ENCODE assay signal across 12 mouse cellular contexts in the genomic region with DNA sequence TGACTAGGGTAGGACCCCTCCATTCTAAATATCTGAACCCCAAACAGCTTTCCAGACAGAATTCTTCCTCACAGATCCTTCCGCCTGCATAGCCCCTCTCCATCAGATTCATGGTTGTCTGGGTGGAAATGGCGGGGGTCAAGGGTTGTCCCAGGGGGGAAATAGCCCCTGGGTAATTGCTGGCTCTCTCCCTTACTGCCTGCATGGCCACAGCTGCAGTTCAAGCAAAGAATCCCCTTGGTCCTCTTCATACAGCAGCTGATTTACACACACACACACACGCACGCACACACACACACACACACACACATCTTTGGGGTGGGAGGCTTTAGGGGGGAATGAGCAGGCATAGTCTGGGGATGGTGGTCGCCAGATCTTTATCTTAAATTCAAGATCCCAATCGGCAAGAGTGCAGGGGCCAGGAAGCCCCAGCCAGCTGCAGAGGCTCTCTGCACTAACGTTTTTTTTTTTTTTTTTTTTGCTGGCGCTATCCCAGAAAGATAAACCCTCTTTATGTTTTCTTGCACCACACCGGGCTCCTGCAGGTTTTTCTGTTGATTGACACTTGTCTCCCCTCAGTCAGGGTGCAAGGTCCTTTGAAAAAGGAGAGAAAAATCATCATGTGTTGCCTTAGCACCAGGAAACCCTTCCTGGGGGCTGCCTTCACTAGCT. TPM values are rescaled to one million over a fixed set of nuclear protein-coding genes. Genes with fewer than 3 reads are reported as not detected.
DNase-seq lines count a peak whose midpoint lies in the region; ATAC-seq lines count a peak whose summit lies in the region.
"Had no signal": no experiment of that assay in that cellular context is flagged by ENCODE, and none has a peak within 500 bp of the region (broad histone marks: within the 10 kb centered on the region; RNA-seq: fewer than 3 reads in every experiment).

No protein-coding gene starts in this region.

- H3K4me1 ChIP-seq in intestine, embryonic 15.5 days (replicated peaks) = peaks cover 43% of the 10 kb centered on the region
- H3K4me1 ChIP-seq in intestine, embryonic 16.5 days (ENCODE audit: control insufficient read depth, insufficient read depth, low read length) = peaks cover 27% of the 10 kb centered on the region
- H3K4me1 ChIP-seq in embryonic facial prominence, embryonic 13.5 days = peaks cover 62% of the 10 kb centered on the region
- H3K4me1 ChIP-seq in hindbrain, embryonic 14.5 days (replicated peaks; ENCODE audit: control insufficient read depth, insufficient read depth, low read length) = peaks cover 49% of the 10 kb centered on the region
- peaks cover 64% of the 10 kb centered on the region for H3K4me1 ChIP-seq in neural tube, embryonic 12.5 days

- 22% methylated on average over 9 of the region's 9 CpGs for WGBS in intestine, embryonic 15.5 days
- WGBS in intestine, embryonic 16.5 days = 23% methylated on average over 9 of the region's 9 CpGs
- 18% methylated on average over 9 of the region's 9 CpGs for WGBS in embryonic facial prominence, embryonic 13.5 days
- 18% methylated on average over 9 of the region's 9 CpGs for WGBS in hindbrain, embryonic 14.5 days
- 9% methylated on average over 9 of the region's 9 CpGs for WGBS in neural tube, embryonic 12.5 days

- H3K9me3 ChIP-seq in intestine, embryonic 15.5 days = no peaks in the 10 kb centered on the region
- no peaks in the 10 kb centered on the region for H3K9me3 ChIP-seq in intestine, embryonic 16.5 days (ENCODE audit: control insufficient read depth, low read length)
- H3K9me3 ChIP-seq in embryonic facial prominence, embryonic 13.5 days = no peaks in the 10 kb centered on the region
- H3K9me3 ChIP-seq in hindbrain, embryonic 14.5 days (ENCODE audit: control insufficient read depth, low read length) = no peaks in the 10 kb centered on the region
- H3K9me3 ChIP-seq in neural tube, embryonic 12.5 days = no peaks in the 10 kb centered on the region
- H3K9me3 ChIP-seq: heart, embryonic 15.5 days had no signal

- DNase-seq in hindbrain, embryonic 14.5 days (ENCODE audit: low spot score) = no peak
- DNase-seq in embryo, embryonic 9.5 days (ENCODE audit: extremely low spot score) = no peak
- DNase-seq in cerebellum, adult 9-10 months = no peak
- DNase-seq: adrenal gland, postnatal 36 days; cerebellum, adult 2 months; kidney, adult 11 months had no signal

- peak overlapping the region; percentile 23 for H3K9ac ChIP-seq in intestine, embryonic 15.5 days
- H3K9ac ChIP-seq in intestine, embryonic 16.5 days (ENCODE audit: low read depth, low read length) = no peak overlapping the region
- H3K9ac ChIP-seq in embryonic facial prominence, embryonic 13.5 days = no peak overlapping the region
- peak overlapping the region; percentile 12; the same call in 1 of the 2 replicates for H3K9ac ChIP-seq in hindbrain, embryonic 14.5 days
- H3K9ac ChIP-seq in neural tube, embryonic 12.5 days = no peak overlapping the region
- H3K9ac ChIP-seq: heart, embryonic 15.5 days had no signal

- no peak overlapping the region; the same call in 1 of the 2 replicates for H3K4me3 ChIP-seq in intestine, embryonic 15.5 days (replicated peaks)
- no peak overlapping the region for H3K4me3 ChIP-seq in intestine, embryonic 16.5 days (ENCODE audit: low read length)
- no peak overlapping the region for H3K4me3 ChIP-seq in embryonic facial prominence, embryonic 13.5 days
- H3K4me3 ChIP-seq in hindbrain, embryonic 14.5 days (replicated peaks; ENCODE audit: low read length) = no peak overlapping the region
- no peak overlapping the region for H3K4me3 ChIP-seq in neural tube, embryonic 12.5 days
- H3K4me3 ChIP-seq: heart, embryonic 15.5 days had no signal

- peaks cover 38% of the 10 kb centered on the region for H3K27me3 ChIP-seq in intestine, embryonic 15.5 days (replicated peaks)
- H3K27me3 ChIP-seq in intestine, embryonic 16.5 days (replicated peaks; ENCODE audit: control insufficient read depth, insufficient read depth, low read length) = peaks cover 34% of the 10 kb centered on the region; the same call in 1 of the 2 replicates
- peaks cover 96% of the 10 kb centered on the region for H3K27me3 ChIP-seq in embryonic facial prominence, embryonic 13.5 days
- peaks cover 77% of the 10 kb centered on the region for H3K27me3 ChIP-seq in hindbrain, embryonic 14.5 days (ENCODE audit: control insufficient read depth, insufficient read depth, low read length)
- peaks cover 68% of the 10 kb centered on the region for H3K27me3 ChIP-seq in neural tube, embryonic 12.5 days (replicated peaks)
- H3K27me3 ChIP-seq: CH12.LX had no signal

- no peak for ATAC-seq in intestine, embryonic 15.5 days
- ATAC-seq in intestine, embryonic 16.5 days = no peak
- ATAC-seq in embryonic facial prominence, embryonic 13.5 days (ENCODE audit: insufficient number of reproducible peaks, insufficient read depth, low FRiP score, low TSS enrichment, low read depth) = no peak
- ATAC-seq in hindbrain, embryonic 14.5 days (ENCODE audit: low FRiP score) = no peak
- no peak for ATAC-seq in neural tube, embryonic 12.5 days (ENCODE audit: low FRiP score, low read depth)

- H3K27ac ChIP-seq in intestine, embryonic 15.5 days = no peak overlapping the region
- H3K27ac ChIP-seq in intestine, embryonic 16.5 days (ENCODE audit: low read length) = no peak overlapping the region
- no peak overlapping the region for H3K27ac ChIP-seq in embryonic facial prominence, embryonic 13.5 days
- no peak overlapping the region for H3K27ac ChIP-seq in hindbrain, embryonic 14.5 days
- H3K27ac ChIP-seq in neural tube, embryonic 12.5 days = peak overlapping the region; percentile 50; the same call in 1 of the 2 replicates
- H3K27ac ChIP-seq: heart, embryonic 15.5 days had no signal

- no peaks in the 10 kb centered on the region for H3K36me3 ChIP-seq in intestine, embryonic 15.5 days
- no peaks in the 10 kb centered on the region for H3K36me3 ChIP-seq in intestine, embryonic 16.5 days (ENCODE audit: control insufficient read depth, insufficient read depth, low read length)
- H3K36me3 ChIP-seq in embryonic facial prominence, embryonic 13.5 days = no peaks in the 10 kb centered on the region
- no peaks in the 10 kb centered on the region for H3K36me3 ChIP-seq in hindbrain, embryonic 14.5 days (replicated peaks; ENCODE audit: control insufficient read depth, insufficient read depth)
- H3K36me3 ChIP-seq in neural tube, embryonic 12.5 days = no peaks in the 10 kb centered on the region
- H3K36me3 ChIP-seq: heart, embryonic 15.5 days had no signal

- peak overlapping the region; percentile 89 for H3K4me2 ChIP-seq in intestine, embryonic 15.5 days (replicated peaks)
- H3K4me2 ChIP-seq in intestine, embryonic 16.5 days (ENCODE audit: low read depth, low read length) = no peak overlapping the region
- peak overlapping the region; percentile 91 for H3K4me2 ChIP-seq in embryonic facial prominence, embryonic 13.5 days
- no peak overlapping the region for H3K4me2 ChIP-seq in hindbrain, embryonic 14.5 days (replicated peaks)
- peak overlapping the region; percentile 31; the same call in 1 of the 2 replicates for H3K4me2 ChIP-seq in neural tube, embryonic 12.5 days (replicated peaks)
- H3K4me2 ChIP-seq: heart, embryonic 15.5 days had no signal

RNA-seq across cellular contexts. Expression of a gene that starts 4.0 kb away (rescaled TPM):
- 364 and 395 TPM in 2 replicates for polyA plus RNA-seq in intestine, embryonic 15.5 days (2015; fragmentation: Nextera tagmentation; extraction: Ambion mirVana)
- polyA plus RNA-seq in intestine, embryonic 16.5 days (2015; fragmentation: Nextera tagmentation; extraction: Ambion mirVana) = 325 and 385 TPM in 2 replicates
- 176 and 272 TPM in 2 replicates for polyA plus RNA-seq in embryonic facial prominence, embryonic 13.5 days (2015; fragmentation: Nextera tagmentation; extraction: Ambion mirVana)
- 62.6 and 73.4 TPM in 2 replicates for polyA plus RNA-seq in hindbrain, embryonic 14.5 days (2014; fragmentation: Nextera tagmentation; extraction: Ambion mirVana)
- polyA plus RNA-seq in neural tube, embryonic 12.5 days (2016; fragmentation: Nextera tagmentation; extraction: Ambion mirVana) = 100 and 107 TPM in 2 replicates

Comparison
In these comparisons a context has a peak if more than half of its experiments do, and no peak if none do; other contexts are left out.
1. H3K4me2 ChIP-seq: peak in intestine, embryonic 15.5 days (single experiment), embryonic facial prominence, embryonic 13.5 days (single experiment) and neural tube, embryonic 12.5 days (single experiment); none in intestine, embryonic 16.5 days (single experiment) and hindbrain, embryonic 14.5 days (single experiment).
2. H3K9ac ChIP-seq: peak in intestine, embryonic 15.5 days (single experiment) and hindbrain, embryonic 14.5 days (single experiment); none in intestine, embryonic 16.5 days (single experiment), embryonic facial prominence, embryonic 13.5 days (single experiment) and neural tube, embryonic 12.5 days (single experiment).